Mouse (Mus musculus) adrenal gland, adult (tissue): ENCODE results near the gene Fam126a.
"Not testable (repeated sequence)": the region's sequence is repeated elsewhere in the genome, so short reads cannot be mapped to it uniquely, and the experiment has no call there.

Experiments used
- DNase-seq, 2 experiments: peaks; one replicate each; pipeline ENCODE4 v3.0.0; 2022 to 2023; ENCODE audit warnings: low spot score in 1 of 2; ENCODE audit not compliant: inconsistent age in 2 of 2

The Fam126a gene

DNA sequence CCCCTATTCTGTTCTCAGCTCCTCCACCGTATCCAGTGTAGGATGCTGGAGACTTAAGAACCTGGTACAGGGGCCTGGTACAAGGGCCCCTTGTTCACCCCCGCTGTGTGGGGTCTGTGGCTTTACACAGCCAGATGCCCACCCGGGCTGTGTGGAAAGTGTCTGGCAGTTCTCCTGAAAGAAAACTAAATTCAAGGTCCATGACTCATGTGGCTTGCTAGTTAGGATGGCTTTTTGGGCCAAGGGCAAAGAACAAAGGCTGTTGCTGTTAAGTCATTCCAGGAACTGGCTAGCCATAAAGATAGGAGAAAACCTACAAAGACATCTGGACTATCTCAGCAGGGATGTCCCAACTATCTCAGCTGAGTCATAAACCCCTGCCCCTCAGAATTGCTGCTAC is 121.2 kb downstream of the Fam126a start:
- peak; percentile 51 to 87 for DNase-seq

- DNase-seq = peak in 1 of 2 experiments; percentile 86
Measured at GRCm38 (mm10) chr5:23908486-23909090, 121.9 kb downstream of the Fam126a start.

- DNase-seq = no peak
Measured at GRCm38 (mm10) chr5:23902221-23902620, 128.3 kb downstream of the Fam126a start.

DNA sequence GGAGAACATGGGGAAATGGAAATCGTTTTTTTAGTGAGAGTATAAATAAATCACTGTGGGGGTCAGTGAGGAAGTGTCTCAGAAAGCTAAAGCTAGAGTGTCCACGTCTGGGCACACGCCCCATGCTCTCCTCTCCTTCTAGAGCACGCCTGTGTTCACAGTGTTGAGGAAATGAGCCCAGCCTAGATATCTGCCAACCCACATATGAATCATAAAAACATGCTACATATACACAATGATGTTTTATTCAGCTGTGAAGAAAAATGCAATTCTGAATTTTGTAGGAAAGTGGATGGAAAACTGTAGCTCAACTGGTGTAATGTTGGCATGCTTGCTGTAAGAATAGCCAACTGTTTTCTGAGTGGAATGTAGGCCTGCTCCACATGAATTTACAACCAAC is 130.3 kb downstream of the Fam126a start:
- DNase-seq = no peak

DNA sequence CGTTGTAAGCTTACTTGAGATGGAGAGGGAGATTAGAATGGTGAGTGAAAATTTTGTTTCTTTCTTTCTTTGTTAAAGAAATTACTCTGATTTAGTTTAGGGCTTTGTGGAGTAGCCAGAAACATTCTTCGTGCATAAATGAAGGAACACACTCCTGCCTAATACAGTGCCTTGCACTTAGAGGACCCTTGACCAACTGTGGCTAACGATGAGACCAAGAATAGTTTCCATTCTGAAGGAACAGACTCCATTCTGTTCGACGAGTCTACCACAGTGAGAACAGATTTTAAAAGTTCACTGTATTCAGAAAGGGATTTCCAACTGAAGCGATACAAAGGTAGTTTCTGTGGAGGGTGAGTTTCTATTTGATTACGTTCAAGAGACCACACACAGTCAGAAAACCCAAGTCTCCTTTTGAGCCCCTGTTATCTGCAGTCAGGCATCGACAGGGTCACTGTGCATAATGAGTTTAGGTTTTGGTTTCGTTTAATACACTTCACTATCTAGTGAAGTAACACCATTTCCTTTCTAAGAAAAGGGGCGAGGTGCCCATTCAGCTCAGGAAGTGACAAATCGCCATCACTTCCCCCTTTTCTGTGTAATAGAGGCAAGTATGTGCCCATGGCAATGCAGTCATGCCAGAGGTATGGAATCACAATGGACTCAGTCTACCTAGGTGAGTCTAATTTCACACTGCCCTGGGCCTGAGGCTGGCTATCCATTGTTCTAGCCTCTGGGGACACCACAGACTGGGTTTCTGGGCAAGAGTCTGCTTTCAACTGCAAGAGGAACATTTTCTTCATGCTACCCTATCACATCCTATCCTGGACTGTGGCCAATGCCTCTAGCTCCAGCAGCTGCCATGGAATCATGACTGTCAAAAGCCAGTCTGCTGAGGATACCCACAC is 136.4 kb downstream of the Fam126a start:
- DNase-seq = peak; percentile 48 to 70

GRCm38 (mm10) chr5:23893156-23893863 is 137.2 kb downstream of the Fam126a start:
- peak in 1 of 2 experiments; percentile 15 for DNase-seq

- DNase-seq = peak; percentile 73 to 93
Measured at GRCm38 (mm10) chr5:23890734-23891133, 139.8 kb downstream of the Fam126a start.

GRCm38 (mm10) chr5:23889461-23889860 is 141.0 kb downstream of the Fam126a start:
- DNase-seq = peak in 1 of 2 experiments; percentile 26

- peak in 1 of 2 experiments; percentile 35 for DNase-seq
Measured at GRCm38 (mm10) chr5:23887111-23887510, 143.4 kb downstream of the Fam126a start.

DNA sequence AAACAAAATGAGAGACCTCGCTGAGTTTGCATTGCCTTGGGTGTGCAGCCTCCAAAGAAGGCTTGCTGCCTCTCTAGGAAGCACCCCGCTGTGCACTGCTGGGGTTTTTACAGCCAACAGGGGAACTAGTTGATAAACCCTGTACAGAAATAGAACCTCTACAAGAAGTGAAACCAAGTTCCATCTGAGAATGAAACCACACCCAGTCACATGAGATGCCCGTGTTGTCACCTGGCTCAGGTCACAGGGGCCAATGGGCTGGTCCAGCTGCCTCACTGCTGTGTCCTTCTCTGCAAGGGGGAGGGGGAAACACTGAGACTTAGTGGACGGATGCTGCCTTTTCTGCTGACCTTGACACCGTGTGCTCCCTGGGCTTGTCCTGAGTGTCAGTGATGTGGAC is 156.0 kb downstream of the Fam126a start:
- DNase-seq = no peak

- no peak for DNase-seq
Measured at GRCm38 (mm10) chr5:23872586-23872985, 157.9 kb downstream of the Fam126a start.

DNA sequence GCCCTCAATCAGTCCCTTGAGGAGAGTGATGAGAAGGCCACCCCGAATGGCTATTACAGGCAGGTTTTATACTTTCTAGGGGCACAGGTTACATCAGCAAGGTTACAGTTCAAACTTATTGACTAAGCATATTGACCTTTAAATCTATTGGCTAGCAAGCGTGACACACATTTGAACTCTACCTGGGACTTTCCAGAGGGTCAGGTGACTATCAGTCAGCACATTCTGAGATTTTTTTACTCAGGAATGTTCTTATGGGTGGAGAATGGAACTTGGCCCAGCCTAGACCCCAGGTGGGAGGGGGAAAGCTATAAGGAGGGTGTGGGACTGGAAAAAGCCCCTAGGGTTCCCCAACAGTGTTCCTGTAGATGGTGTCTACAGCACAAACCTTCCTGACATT is 159.2 kb downstream of the Fam126a start:
- not testable (repeated sequence) for DNase-seq

GRCm38 (mm10) chr5:23865941-23866340 is 164.5 kb downstream of the Fam126a start:
- no peak for DNase-seq
